Mouse (Mus musculus): ENCODE measurements at regions not wholly inside any gene's neighbourhood (a gene's known extent, or its start where the extent isn't known, plus 50 kb on each side); places are given as distances from the start of the nearest gene placed in this dataset.
A peak's percentile ranks its signal among the peaks of the same experiment; 100 is the strongest.

- no peak overlapping the region for H3K27ac ChIP-seq (ENCODE audit: low read depth, low read length)
- DNase-seq (ENCODE audit: low spot score): no peak
- WGBS: 84% methylated on average over 5 of the region's 5 CpGs
- no peak overlapping the region for H3K4me2 ChIP-seq (ENCODE audit: low read depth, low read length, severe bottlenecking)
- H3K27me3 ChIP-seq (ENCODE audit: control insufficient read depth, insufficient read depth, low read length): 0 out of 2 replicates have a peak, but pooled peaks cover 2% of the 10 kb centered on the region
- H3K4me1 ChIP-seq (replicated peaks; ENCODE audit: control insufficient read depth, insufficient read depth, low read length): no peaks in the 10 kb centered on the region; the same call in 1 of the 2 replicates
- H3K36me3 ChIP-seq (ENCODE audit: control insufficient read depth, insufficient read depth, low read length): no peaks in the 10 kb centered on the region
- ATAC-seq (replicated peaks; ENCODE audit: low FRiP score): no peak
- no peak overlapping the region for H3K4me3 ChIP-seq (ENCODE audit: low read depth, low read length)
- no peaks in the 10 kb centered on the region for H3K9me3 ChIP-seq (ENCODE audit: control insufficient read depth, low read length)
- H3K9ac ChIP-seq (ENCODE audit: low read length): no peak overlapping the region
These were observed 480.1 kb downstream of the 1700129C05Rik start for GRCm38 (mm10) chr14:58662601-58663000.

GRCm38 (mm10) chr14:58661416-58661815, 481.3 kb downstream of the 1700129C05Rik start:
- Histone ChIP-seq H3K27me3 (ENCODE audit: control insufficient read depth, insufficient read depth, low read length) (0 out of 2 replicates have a peak, but pooled peaks cover 2% of the 10 kb centered on the region), H3K4me2 (ENCODE audit: low read depth, low read length, severe bottlenecking) (no peak overlapping the region), H3K4me3 (ENCODE audit: low read depth, low read length) (no peak overlapping the region), H3K36me3 (ENCODE audit: control insufficient read depth, insufficient read depth, low read length) (no peaks in the 10 kb centered on the region), H3K9me3 (ENCODE audit: control insufficient read depth, low read length) (no peaks in the 10 kb centered on the region), H3K9ac (ENCODE audit: low read length) (no peak overlapping the region), H3K27ac (ENCODE audit: low read depth, low read length) (no peak overlapping the region), H3K4me1 (replicated peaks; ENCODE audit: control insufficient read depth, insufficient read depth, low read length) (no peaks in the 10 kb centered on the region; the same call in 1 of the 2 replicates)
- no peak for ATAC-seq (replicated peaks; ENCODE audit: low FRiP score)
- WGBS: 89% methylated on average over 3 of the region's 3 CpGs
- DNase-seq (ENCODE audit: low spot score): no peak

GRCm38 (mm10) chr14:58657263-58657662, 485.4 kb downstream of the 1700129C05Rik start:
- H3K9ac ChIP-seq (ENCODE audit: low read length): no peak overlapping the region
- H3K4me2 ChIP-seq (ENCODE audit: low read depth, low read length, severe bottlenecking): no peak overlapping the region
- no peaks in the 10 kb centered on the region for H3K9me3 ChIP-seq (ENCODE audit: control insufficient read depth, low read length)
- H3K27ac ChIP-seq (ENCODE audit: low read depth, low read length): no peak overlapping the region
- H3K27me3 ChIP-seq (ENCODE audit: control insufficient read depth, insufficient read depth, low read length): 0 out of 2 replicates have a peak, but pooled peaks cover 2% of the 10 kb centered on the region
- DNase-seq (ENCODE audit: low spot score) (no peak), ATAC-seq (replicated peaks; ENCODE audit: low FRiP score) (no peak; the same call in 1 of the 2 replicates)
- no peaks in the 10 kb centered on the region for H3K36me3 ChIP-seq (ENCODE audit: control insufficient read depth, insufficient read depth, low read length)
- no peak overlapping the region for H3K4me3 ChIP-seq (ENCODE audit: low read depth, low read length)
- H3K4me1 ChIP-seq (replicated peaks; ENCODE audit: control insufficient read depth, insufficient read depth, low read length): no peaks in the 10 kb centered on the region; the same call in 1 of the 2 replicates
- 50% methylated on average over 2 of the region's 2 CpGs for WGBS

DNA sequence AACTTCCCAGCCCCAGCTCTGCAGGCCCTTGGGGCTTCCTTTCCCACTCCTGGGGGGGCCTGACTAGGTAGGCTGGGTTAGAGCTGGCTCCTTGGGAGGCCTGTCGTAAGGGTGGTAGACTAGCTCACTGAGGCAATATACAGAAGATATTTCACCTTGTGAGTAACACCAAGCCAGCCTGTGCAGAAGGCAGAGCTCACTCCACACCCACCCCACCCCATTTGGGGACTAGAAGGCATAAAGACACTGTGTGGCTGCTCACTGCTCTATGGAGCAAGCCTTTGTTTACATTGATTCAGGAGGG, 485.8 kb downstream of the 1700129C05Rik start:
- Histone ChIP-seq H3K27ac (ENCODE audit: low read depth, low read length) (no peak overlapping the region), H3K4me2 (ENCODE audit: low read depth, low read length, severe bottlenecking) (no peak overlapping the region), H3K4me1 (replicated peaks; ENCODE audit: control insufficient read depth, insufficient read depth, low read length) (no peaks in the 10 kb centered on the region; the same call in 1 of the 2 replicates), H3K9me3 (ENCODE audit: control insufficient read depth, low read length) (no peaks in the 10 kb centered on the region), H3K27me3 (ENCODE audit: control insufficient read depth, insufficient read depth, low read length) (0 out of 2 replicates have a peak, but pooled peaks cover 2% of the 10 kb centered on the region), H3K36me3 (ENCODE audit: control insufficient read depth, insufficient read depth, low read length) (no peaks in the 10 kb centered on the region), H3K9ac (ENCODE audit: low read length) (no peak overlapping the region), H3K4me3 (ENCODE audit: low read depth, low read length) (no peak overlapping the region)
- ATAC-seq (replicated peaks; ENCODE audit: low FRiP score): no peak
- no peak for DNase-seq (ENCODE audit: low spot score)
- 0% methylated on average over 1 of the region's 1 CpGs for WGBS

GRCm38 (mm10) chr14:58656212-58656934, 486.3 kb downstream of the 1700129C05Rik start:
- Histone ChIP-seq H3K27me3 (ENCODE audit: control insufficient read depth, insufficient read depth, low read length) (0 out of 2 replicates have a peak, but pooled peaks cover 2% of the 10 kb centered on the region), H3K4me3 (ENCODE audit: low read depth, low read length) (no peak overlapping the region), H3K36me3 (ENCODE audit: control insufficient read depth, insufficient read depth, low read length) (no peaks in the 10 kb centered on the region), H3K9me3 (ENCODE audit: control insufficient read depth, low read length) (no peaks in the 10 kb centered on the region), H3K4me2 (ENCODE audit: low read depth, low read length, severe bottlenecking) (no peak overlapping the region), H3K27ac (ENCODE audit: low read depth, low read length) (no peak overlapping the region), H3K9ac (ENCODE audit: low read length) (no peak overlapping the region), H3K4me1 (replicated peaks; ENCODE audit: control insufficient read depth, insufficient read depth, low read length) (no peaks in the 10 kb centered on the region; the same call in 1 of the 2 replicates)
- WGBS: 4% methylated on average over 4 of the region's 4 CpGs
- ATAC-seq (replicated peaks; ENCODE audit: low FRiP score) (no peak), DNase-seq (ENCODE audit: low spot score) (no peak)

DNA sequence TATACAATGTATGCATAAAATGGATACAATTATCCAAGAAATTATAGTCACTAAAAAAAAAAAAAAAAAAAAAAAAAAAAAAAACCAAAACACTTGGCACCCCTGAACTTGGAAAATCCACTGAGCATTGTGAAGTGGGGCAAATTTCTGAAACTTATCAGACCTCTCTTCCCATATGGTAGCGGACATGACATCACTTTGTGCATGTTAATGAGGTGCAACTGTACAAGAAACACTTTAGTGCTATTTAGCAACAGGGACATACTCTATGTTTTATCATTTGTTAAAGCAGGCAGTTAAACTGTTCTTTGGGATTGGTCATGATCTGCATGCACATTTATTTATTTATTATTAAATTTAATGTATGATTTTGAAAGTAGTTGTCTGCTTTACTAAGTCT, 489.7 kb downstream of the 1700129C05Rik start:
- H3K9ac ChIP-seq (ENCODE audit: low read length): no peak overlapping the region
- H3K36me3 ChIP-seq (ENCODE audit: control insufficient read depth, insufficient read depth, low read length): no peaks in the 10 kb centered on the region
- no peak for DNase-seq (ENCODE audit: low spot score)
- 94% methylated on average over 1 of the region's 1 CpGs for WGBS
- H3K4me1 ChIP-seq (replicated peaks; ENCODE audit: control insufficient read depth, insufficient read depth, low read length): no peaks in the 10 kb centered on the region; the same call in 1 of the 2 replicates
- no peak overlapping the region for H3K4me3 ChIP-seq (ENCODE audit: low read depth, low read length)
- no peaks in the 10 kb centered on the region for H3K9me3 ChIP-seq (ENCODE audit: control insufficient read depth, low read length)
- no peaks in the 10 kb centered on the region for H3K27me3 ChIP-seq (ENCODE audit: control insufficient read depth, insufficient read depth, low read length)
- no peak overlapping the region for H3K27ac ChIP-seq (ENCODE audit: low read depth, low read length)
- no peak overlapping the region for H3K4me2 ChIP-seq (ENCODE audit: low read depth, low read length, severe bottlenecking)
- no peak for ATAC-seq (replicated peaks; ENCODE audit: low FRiP score)

DNA sequence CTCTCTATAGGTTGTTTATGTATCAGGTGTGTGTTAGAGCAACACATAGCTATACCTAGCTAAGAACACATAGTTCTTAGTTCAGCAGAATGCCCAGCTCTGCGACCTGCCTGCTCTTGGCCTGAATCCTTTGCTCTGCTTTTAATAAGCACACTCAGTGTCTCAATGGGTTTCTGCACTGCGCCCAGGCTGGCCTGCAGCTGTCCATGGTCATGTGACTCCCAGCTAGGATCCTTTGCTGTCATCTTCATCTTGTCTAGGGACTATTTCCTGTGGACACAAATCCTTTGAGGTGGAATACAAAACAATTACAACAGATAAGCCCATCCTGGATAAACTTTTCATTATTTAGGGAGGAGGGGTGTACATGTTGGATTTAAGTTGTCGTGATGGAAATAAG, 490.7 kb downstream of the 1700129C05Rik start:
- Histone ChIP-seq H3K9ac (ENCODE audit: low read length) (no peak overlapping the region), H3K27ac (ENCODE audit: low read depth, low read length) (no peak overlapping the region), H3K4me2 (ENCODE audit: low read depth, low read length, severe bottlenecking) (no peak overlapping the region), H3K27me3 (ENCODE audit: control insufficient read depth, insufficient read depth, low read length) (no peaks in the 10 kb centered on the region), H3K36me3 (ENCODE audit: control insufficient read depth, insufficient read depth, low read length) (no peaks in the 10 kb centered on the region), H3K4me1 (replicated peaks; ENCODE audit: control insufficient read depth, insufficient read depth, low read length) (no peaks in the 10 kb centered on the region; the same call in 1 of the 2 replicates), H3K4me3 (ENCODE audit: low read depth, low read length) (no peak overlapping the region), H3K9me3 (ENCODE audit: control insufficient read depth, low read length) (no peaks in the 10 kb centered on the region)
- DNase-seq (ENCODE audit: low spot score) (no peak), ATAC-seq (replicated peaks; ENCODE audit: low FRiP score) (no peak)
- 82% methylated on average over 3 of the region's 3 CpGs for WGBS

GRCm38 (mm10) chr14:58651210-58651609, 491.5 kb downstream of the 1700129C05Rik start:
- ATAC-seq (replicated peaks; ENCODE audit: low FRiP score) (no peak), DNase-seq (ENCODE audit: low spot score) (no peak)
- 51% methylated on average over 6 of the region's 6 CpGs for WGBS
- Histone ChIP-seq H3K36me3 (ENCODE audit: control insufficient read depth, insufficient read depth, low read length) (no peaks in the 10 kb centered on the region), H3K27me3 (ENCODE audit: control insufficient read depth, insufficient read depth, low read length) (no peaks in the 10 kb centered on the region), H3K9ac (ENCODE audit: low read length) (no peak overlapping the region), H3K27ac (ENCODE audit: low read depth, low read length) (no peak overlapping the region), H3K4me1 (replicated peaks; ENCODE audit: control insufficient read depth, insufficient read depth, low read length) (no peaks in the 10 kb centered on the region), H3K4me3 (ENCODE audit: low read depth, low read length) (no peak overlapping the region), H3K9me3 (ENCODE audit: control insufficient read depth, low read length) (no peaks in the 10 kb centered on the region), H3K4me2 (ENCODE audit: low read depth, low read length, severe bottlenecking) (no peak overlapping the region)

- ATAC-seq (replicated peaks; ENCODE audit: low FRiP score) (peak; percentile 51), DNase-seq (ENCODE audit: low spot score) (no peak)
- no peaks in the 10 kb centered on the region for H3K36me3 ChIP-seq (ENCODE audit: control insufficient read depth, insufficient read depth, low read length)
- no peak overlapping the region for H3K4me2 ChIP-seq (ENCODE audit: low read depth, low read length, severe bottlenecking)
- no peak overlapping the region for H3K9ac ChIP-seq (ENCODE audit: low read length)
- no peak overlapping the region for H3K4me3 ChIP-seq (ENCODE audit: low read depth, low read length)
- peaks cover 27% of the 10 kb centered on the region for H3K27me3 ChIP-seq (ENCODE audit: control insufficient read depth, insufficient read depth, low read length)
- no peak overlapping the region for H3K27ac ChIP-seq (ENCODE audit: low read depth, low read length)
- no peaks in the 10 kb centered on the region for H3K9me3 ChIP-seq (ENCODE audit: control insufficient read depth, low read length)
- 40% methylated on average over 7 of the region's 7 CpGs for WGBS
- H3K4me1 ChIP-seq (replicated peaks; ENCODE audit: control insufficient read depth, insufficient read depth, low read length): peaks cover 14% of the 10 kb centered on the region
These were observed 504.4 kb downstream of the 1700129C05Rik start for GRCm38 (mm10) chr14:58638337-58638696.

Measured in forebrain, embryonic 11.5 days (tissue).